In genomic region chr7:143016424-143017142, GRCm38 (mm10) we compare ENCODE assay signal across 11 mouse cellular contexts. TPM values are rescaled to one million over a fixed set of nuclear protein-coding genes. Genes with fewer than 3 reads are reported as not detected.
DNase-seq lines count a peak whose midpoint lies in the region; ATAC-seq and TF ChIP-seq lines count a peak whose summit lies in the region.
"Had no signal": no experiment of that assay in that cellular context is flagged by ENCODE, and none has a peak within 500 bp of the region (broad histone marks: within the 10 kb centered on the region; RNA-seq: fewer than 3 reads in every experiment).

No protein-coding gene starts in this region.

- no peak for DNase-seq in heart, postnatal 10 days
- peak; percentile 39 for DNase-seq in 416B (ENCODE audit: low read depth)
- DNase-seq in liver, adult 2 months (ENCODE audit: extremely low read depth, low read depth, low spot score) = no peak
- DNase-seq in c-Kit-positive CD71-positive TER-119-positive erythroid progenitor cells, embryonic 14.5 days (ENCODE audit: low spot score) = no peak
- DNase-seq in embryo, embryonic 10 days (ENCODE audit: low spot score) = no peak
- no peak for DNase-seq in adrenal gland, postnatal 4 days (ENCODE audit: low spot score in 2 of 2)

- no peak overlapping the region for H3K4me3 ChIP-seq in heart, embryonic 13.5 days
- no peak overlapping the region for H3K4me3 ChIP-seq in embryonic facial prominence, embryonic 15.5 days (replicated peaks)
- no peak overlapping the region for H3K4me3 ChIP-seq in liver, adult 2 months (ENCODE audit: insufficient read depth, low read depth, low read length)
- H3K4me3 ChIP-seq: midbrain, embryonic 12.5 days had no signal

- no peaks in the 10 kb centered on the region for H3K27me3 ChIP-seq in heart, embryonic 13.5 days (replicated peaks)
- no peaks in the 10 kb centered on the region for H3K27me3 ChIP-seq in embryonic facial prominence, embryonic 15.5 days
- no peaks in the 10 kb centered on the region for H3K27me3 ChIP-seq in liver, adult 2 months (ENCODE audit: control insufficient read depth, insufficient read depth, low read length)
- H3K27me3 ChIP-seq: midbrain, embryonic 12.5 days had no signal

- no peak for TF ChIP-seq POLR2A in liver, adult 2 months (IDR thresholded peaks at IDR 0.05; ENCODE audit: extremely low read depth, insufficient read depth, low read length)

- H3K36me3 ChIP-seq in heart, embryonic 13.5 days = no peaks in the 10 kb centered on the region
- H3K36me3 ChIP-seq in embryonic facial prominence, embryonic 15.5 days = no peaks in the 10 kb centered on the region
- no peaks in the 10 kb centered on the region for H3K36me3 ChIP-seq in liver, adult 2 months (ENCODE audit: control insufficient read depth, insufficient read depth, low read length)
- H3K36me3 ChIP-seq: midbrain, embryonic 12.5 days had no signal

- peak overlapping the region; percentile 85 for H3K27ac ChIP-seq in heart, embryonic 13.5 days (replicated peaks)
- H3K27ac ChIP-seq in embryonic facial prominence, embryonic 15.5 days (replicated peaks) = peak overlapping the region; percentile 66
- H3K27ac ChIP-seq in liver, adult 2 months (replicated peaks; ENCODE audit: insufficient read depth, low read depth, low read length) = peak overlapping the region; percentile 49; the same call in 1 of the 2 replicates
- H3K27ac ChIP-seq: midbrain, embryonic 12.5 days had no signal

- no peaks in the 10 kb centered on the region for H3K9me3 ChIP-seq in heart, embryonic 13.5 days
- H3K9me3 ChIP-seq in embryonic facial prominence, embryonic 15.5 days (replicated peaks) = no peaks in the 10 kb centered on the region
- H3K9me3 ChIP-seq: G1E; midbrain, embryonic 12.5 days had no signal

- 51% methylated on average over 9 of the region's 9 CpGs for WGBS in heart, embryonic 13.5 days
- 53% methylated on average over 9 of the region's 9 CpGs for WGBS in embryonic facial prominence, embryonic 15.5 days
- 66% methylated on average over 9 of the region's 9 CpGs for WGBS in liver, adult 2 months

- ATAC-seq in heart, embryonic 13.5 days (ENCODE audit: extremely low read depth, insufficient number of reproducible peaks, low FRiP score, low TSS enrichment) = no peak; the same call in 1 of the 2 replicates
- ATAC-seq in embryonic facial prominence, embryonic 15.5 days (ENCODE audit: insufficient number of reproducible peaks, low FRiP score, low TSS enrichment, low read depth) = no peak
- ATAC-seq: inflammation-experienced regulatory T-cells, adult 6 months had no signal

- H3K4me1 ChIP-seq in heart, embryonic 13.5 days = peaks cover 73% of the 10 kb centered on the region
- peaks cover 42% of the 10 kb centered on the region for H3K4me1 ChIP-seq in embryonic facial prominence, embryonic 15.5 days
- H3K4me1 ChIP-seq in liver, adult 2 months (ENCODE audit: control insufficient read depth, insufficient read depth, low read length) = peaks cover 3% of the 10 kb centered on the region

- peak overlapping the region; percentile 44 for H3K4me2 ChIP-seq in heart, embryonic 13.5 days
- no peak overlapping the region for H3K4me2 ChIP-seq in embryonic facial prominence, embryonic 15.5 days (replicated peaks)
- H3K4me2 ChIP-seq: midbrain, embryonic 12.5 days had no signal

- TF ChIP-seq CTCF in liver, adult 2 months (IDR thresholded peaks at IDR 0.05; ENCODE audit: low read depth, low read length) = no peak

- intact Hi-C loops in heart, postnatal 10 days (cut with DNase I) = loop anchor here (2.0 kb wide), 1 partner anchor 18 kb away; no protein-coding TSS in a partner anchor

- H3K79me2 ChIP-seq in liver, adult 2 months (ENCODE audit: control insufficient read depth, insufficient read depth, low read length) = no peaks in the 10 kb centered on the region

- peak overlapping the region; percentile 62 for H3K9ac ChIP-seq in heart, embryonic 13.5 days
- H3K9ac ChIP-seq in embryonic facial prominence, embryonic 15.5 days = no peak overlapping the region
- H3K9ac ChIP-seq in liver, adult 2 months (ENCODE audit: low read depth, low read length) = no peak overlapping the region
- H3K9ac ChIP-seq: midbrain, embryonic 12.5 days had no signal

RNA-seq across cellular contexts. Expression of gene Tspan32, which starts 11.7 kb away (rescaled TPM):
- polyA plus RNA-seq in heart, embryonic 13.5 days (2015; fragmentation: Nextera tagmentation; extraction: Ambion mirVana) = 4.9 and 5.9 TPM in 2 replicates
- total RNA-seq in heart, postnatal 10 days (2021) = 1 to 10 TPM in 1 of 2 experiments, under 1 TPM in 1; 0.81 to 1.2 TPM
- 4.5 and 4.9 TPM in 2 replicates for polyA plus RNA-seq in embryonic facial prominence, embryonic 15.5 days (2015; fragmentation: Nextera tagmentation; extraction: Ambion mirVana)
- total RNA-seq in liver, adult 2 months (2014; rRNA removed) = 0.46 and 1.1 TPM in 2 replicates
- polyA plus RNA-seq in liver, adult 2 months (2012; rRNA removed) = 0.56 and 1.0 TPM in 2 replicates
- 1 to 10 TPM; 1.5 to 2.6 TPM for total RNA-seq in adrenal gland, postnatal 4 days (2021)

RNA-seq across cellular contexts. Expression of gene Cd81, which starts 36.0 kb away (rescaled TPM):
- polyA plus RNA-seq in heart, embryonic 13.5 days (2015; fragmentation: Nextera tagmentation; extraction: Ambion mirVana) = 750 and 845 TPM in 2 replicates
- 100 to 1,000 TPM; 630 to 639 TPM for total RNA-seq in heart, postnatal 10 days (2021)
- polyA plus RNA-seq in embryonic facial prominence, embryonic 15.5 days (2015; fragmentation: Nextera tagmentation; extraction: Ambion mirVana) = 576 and 606 TPM in 2 replicates
- 363 and 420 TPM in 2 replicates for total RNA-seq in liver, adult 2 months (2014; rRNA removed)
- 616 and 625 TPM in 2 replicates for polyA plus RNA-seq in liver, adult 2 months (2012; rRNA removed)
- 100 to 1,000 TPM; 659 to 670 TPM for total RNA-seq in adrenal gland, postnatal 4 days (2021)

RNA-seq across cellular contexts. Expression of gene Ascl2, which starts 47.5 kb away (rescaled TPM):
- 0.33 and 0.52 TPM in 2 replicates for polyA plus RNA-seq in heart, embryonic 13.5 days (2015; fragmentation: Nextera tagmentation; extraction: Ambion mirVana)
- total RNA-seq in heart, postnatal 10 days (2021) = not detected
- polyA plus RNA-seq in embryonic facial prominence, embryonic 15.5 days (2015; fragmentation: Nextera tagmentation; extraction: Ambion mirVana) = 2.0 and 2.1 TPM in 2 replicates
- total RNA-seq in liver, adult 2 months (2014; rRNA removed) = not detected in 2 replicates
- polyA plus RNA-seq in liver, adult 2 months (2012; rRNA removed) = 0.11 TPM in 1 of 2 replicates, not detected in the other
- total RNA-seq in adrenal gland, postnatal 4 days (2021) = under 1 TPM; 0.36 to 0.96 TPM
- total RNA-seq: G1E had no signal
- polyA plus RNA-seq: G1E had no signal

RNA-seq across cellular contexts. Expression of gene Tssc4, which starts 52.5 kb away (rescaled TPM):
- polyA plus RNA-seq in heart, embryonic 13.5 days (2015; fragmentation: Nextera tagmentation; extraction: Ambion mirVana) = 58.2 and 60.7 TPM in 2 replicates
- 10 to 100 TPM; 24.9 to 26.3 TPM for total RNA-seq in heart, postnatal 10 days (2021)
- 104 TPM in 2 replicates for polyA plus RNA-seq in embryonic facial prominence, embryonic 15.5 days (2015; fragmentation: Nextera tagmentation; extraction: Ambion mirVana)
- total RNA-seq in liver, adult 2 months (2014; rRNA removed) = 11.9 and 13.4 TPM in 2 replicates
- polyA plus RNA-seq in liver, adult 2 months (2012; rRNA removed) = 45.6 and 47.7 TPM in 2 replicates
- 10 to 100 TPM; 40.1 to 42.4 TPM for total RNA-seq in adrenal gland, postnatal 4 days (2021)
